Mouse (Mus musculus) inflammation-experienced regulatory T-cells, adult 16 weeks (primary cell): ENCODE data around the gene Acad11. TPM values are rescaled to one million over a fixed set of nuclear protein-coding genes. Genes with fewer than 3 reads are reported as not detected.

Experiments used
- polyA plus RNA-seq: library from polyadenylated mRNA; unstranded; fragments of 100-300 nt; shearing (Covaris generic); gene quantifications from one replicate; pipeline ENCODE4 v1.2.1, GENCODE M21; 2017

Acad11 gene
- polyA plus RNA-seq: 14.8 TPM

DNA sequence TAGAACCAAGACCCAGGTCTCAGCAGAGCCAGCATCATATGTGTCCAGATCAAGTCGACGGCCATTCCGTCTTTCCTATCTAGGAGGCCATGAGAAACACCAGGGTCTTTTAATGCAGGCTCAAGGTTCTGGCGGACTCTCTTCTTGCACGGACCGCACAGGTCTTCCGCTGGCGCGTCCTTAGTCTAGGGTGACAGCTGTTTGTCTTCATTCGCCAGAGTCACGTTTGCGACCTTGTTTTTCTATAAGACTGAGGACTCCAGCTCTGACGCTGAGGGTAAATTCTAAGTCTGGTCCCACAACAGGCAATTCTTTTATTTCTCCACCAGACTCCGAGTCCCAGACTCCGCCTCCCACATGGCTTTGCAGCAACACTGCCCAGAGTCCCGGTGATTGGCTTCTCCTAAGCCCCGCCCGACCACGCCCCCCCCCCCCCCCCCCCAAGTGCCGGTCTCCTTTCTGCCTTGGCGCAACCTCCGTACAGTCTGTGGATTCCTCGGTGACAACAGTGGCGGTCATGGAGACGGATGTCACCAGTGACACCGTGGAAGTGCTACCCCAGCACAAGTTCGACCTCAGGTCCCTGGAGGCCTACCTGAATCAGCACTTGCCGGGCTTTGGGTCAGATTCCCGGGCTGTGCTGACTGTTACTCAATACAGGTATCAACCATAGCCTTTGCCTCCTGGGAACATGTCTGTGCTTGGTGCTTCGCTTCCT lies at the start of gene Acad11:
Gene Acad11, plus strand, starts transcription at position 134 of the 718 bp plus-strand sequence.

DNA sequence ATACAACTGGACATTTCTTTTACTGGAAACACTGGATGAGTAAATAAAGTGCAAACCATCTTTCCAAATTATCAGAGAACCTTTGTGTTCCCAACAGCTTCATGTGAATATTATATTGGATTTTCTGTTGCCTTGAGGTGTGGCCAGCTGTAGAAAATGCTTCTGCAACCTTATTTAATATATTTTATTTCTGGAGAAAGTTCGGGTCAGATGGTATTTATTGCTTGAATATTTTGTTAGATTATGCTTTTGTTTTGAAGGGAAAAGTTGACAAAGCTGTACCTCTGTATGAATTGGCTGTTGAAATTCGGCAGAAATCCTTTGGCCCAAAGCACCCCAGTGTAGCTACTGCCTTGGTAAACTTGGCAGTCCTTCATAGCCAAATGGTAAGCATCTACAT lies 22.8 kb upstream of the Acad11 start, which contains the start of gene Gm28305:
Gene Gm28305, plus strand, starts transcription at position 301 of the 400 bp plus-strand sequence.

DNA sequence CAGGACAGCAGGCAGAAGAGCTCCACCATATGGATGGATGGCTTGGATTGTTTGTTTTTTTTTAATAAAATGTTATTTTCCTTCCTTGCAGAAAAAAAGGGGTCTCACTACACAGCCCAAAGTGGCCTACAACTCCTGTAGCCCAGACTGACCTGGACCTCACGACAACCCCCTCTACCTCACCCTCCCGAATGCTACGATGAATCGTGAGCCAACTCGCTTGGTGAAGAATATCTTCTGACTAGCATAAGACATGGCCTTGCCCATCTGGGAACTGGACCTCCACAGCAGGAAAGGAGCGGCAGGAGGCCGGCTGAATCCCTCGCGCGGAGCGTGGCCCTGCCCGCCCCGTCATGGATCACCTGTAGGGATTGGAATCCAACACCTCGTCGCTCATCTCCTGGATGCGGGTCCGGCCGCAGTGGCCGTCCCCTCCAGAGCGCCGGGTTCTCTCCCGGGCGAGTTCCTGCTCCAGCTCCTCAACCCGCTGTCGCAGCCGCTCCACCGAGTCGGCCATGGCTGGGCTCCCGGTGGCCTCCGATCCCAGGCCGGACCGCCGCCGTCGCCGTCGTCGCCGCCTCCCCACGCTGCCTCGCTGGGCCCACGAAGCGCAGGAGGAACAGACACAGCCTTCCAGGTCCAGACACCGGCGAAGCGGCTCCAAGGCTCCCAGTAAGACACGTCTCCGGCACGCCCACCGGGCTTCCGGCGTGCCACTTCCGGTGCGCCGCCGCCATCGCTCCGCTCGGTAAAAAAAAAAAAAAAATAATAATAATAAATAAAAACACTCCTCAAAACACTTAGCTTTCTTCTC lies 540 bp upstream of the Acad11 start, which contains the start of gene Uba5:
Gene Uba5, minus strand, starts transcription at position 705 of the 814 bp plus-strand sequence.

DNA sequence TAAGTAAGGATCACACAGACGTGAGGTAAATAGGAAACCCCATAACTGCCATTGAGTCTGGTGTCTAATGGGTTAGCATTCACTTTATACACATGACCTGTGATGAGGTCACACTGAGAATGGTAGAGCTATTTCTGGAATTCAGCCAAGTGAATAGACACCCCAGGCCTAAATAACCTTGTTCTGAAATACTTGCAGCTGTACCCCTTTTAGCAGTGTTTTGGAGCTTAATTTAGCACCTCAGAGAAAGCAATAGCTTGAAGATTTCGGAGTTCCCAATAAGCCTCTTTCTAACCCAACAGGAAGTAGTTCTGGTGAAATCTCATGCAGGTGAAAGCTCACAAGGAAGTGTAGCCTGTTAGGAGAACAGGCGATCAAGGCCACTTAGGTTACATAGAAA lies 63.7 kb downstream of the Acad11 start, which contains the start of gene Ackr4:
Gene Ackr4, minus strand, starts transcription at position 101 of the 400 bp plus-strand sequence.

Other genes with a start within 250 kb of the Acad11 start
- 0.95 TPM for gene Nphp3, start 60.8 kb upstream of the Acad11 start, polyA plus RNA-seq
- not detected for gene Gm28305, start 22.7 kb upstream of the Acad11 start, polyA plus RNA-seq
- gene Uba5, start 243 bp upstream of the Acad11 start, polyA plus RNA-seq: 37.4 TPM
- gene Ackr4, start 63.6 kb downstream of the Acad11 start, polyA plus RNA-seq: 0.89 TPM
- 65.8 TPM for gene Dnajc13, start 199.6 kb downstream of the Acad11 start, polyA plus RNA-seq